Mouse (Mus musculus): ENCODE measurements at regions not wholly inside any gene's neighbourhood (a gene's known extent, or its start where the extent isn't known, plus 50 kb on each side); places are given as distances from the start of the nearest gene placed in this dataset.

GRCm38 (mm10) chr16:93116111-93116969, 290.4 kb upstream of the Runx1 start:
- H3K4me1 ChIP-seq: no peaks in the 10 kb centered on the region
- no peak overlapping the region for H3K27ac ChIP-seq
- no peak overlapping the region for H3K9ac ChIP-seq
- no peaks in the 10 kb centered on the region for H3K36me3 ChIP-seq
- ATAC-seq (ENCODE audit: low FRiP score): no peak
- no peak overlapping the region for H3K4me3 ChIP-seq
- H3K9me3 ChIP-seq (replicated peaks): no peaks in the 10 kb centered on the region
- H3K4me2 ChIP-seq (replicated peaks): no peak overlapping the region
- no peaks in the 10 kb centered on the region for H3K27me3 ChIP-seq
- WGBS: 83% methylated on average over 16 of the region's 16 CpGs

- Histone ChIP-seq H3K4me2 (replicated peaks) (no peak overlapping the region), H3K4me1 (no peaks in the 10 kb centered on the region), H3K27me3 (no peaks in the 10 kb centered on the region), H3K4me3 (no peak overlapping the region), H3K9me3 (replicated peaks) (0 out of 2 replicates have a peak, but pooled peaks cover 2% of the 10 kb centered on the region), H3K36me3 (no peaks in the 10 kb centered on the region), H3K27ac (no peak overlapping the region), H3K9ac (no peak overlapping the region)
- ATAC-seq (ENCODE audit: low FRiP score): no peak
- WGBS: 77% methylated on average over 3 of the region's 3 CpGs
Measured at GRCm38 (mm10) chr16:93110912-93111311, 285.0 kb upstream of the Runx1 start.

DNA sequence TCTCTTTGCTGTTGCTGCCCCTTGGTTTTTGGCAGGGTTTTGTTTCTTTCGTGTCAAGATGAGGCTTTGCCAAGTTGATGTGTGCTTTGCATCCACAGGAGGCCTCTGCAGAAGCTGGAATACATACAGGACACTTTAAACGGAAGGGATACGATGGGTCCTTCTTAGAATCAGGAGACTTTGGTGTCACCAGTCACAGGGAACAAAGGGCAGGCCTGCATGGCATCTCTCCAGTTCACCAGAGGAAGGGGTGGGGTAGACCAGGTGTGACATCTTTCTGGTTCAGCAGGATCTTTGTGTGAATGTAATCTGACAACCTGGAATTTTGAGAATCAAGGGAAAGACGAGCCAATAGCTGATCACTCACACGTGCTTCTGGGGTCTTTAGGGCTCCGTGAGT, 284.5 kb upstream of the Runx1 start:
- Histone ChIP-seq H3K27ac (no peak overlapping the region), H3K36me3 (no peaks in the 10 kb centered on the region), H3K4me2 (replicated peaks) (no peak overlapping the region), H3K9me3 (replicated peaks) (0 out of 2 replicates have a peak, but pooled peaks cover 2% of the 10 kb centered on the region), H3K4me1 (no peaks in the 10 kb centered on the region), H3K9ac (no peak overlapping the region), H3K27me3 (no peaks in the 10 kb centered on the region), H3K4me3 (no peak overlapping the region)
- WGBS: 90% methylated on average over 6 of the region's 6 CpGs
- ATAC-seq (ENCODE audit: low FRiP score): no peak

DNA sequence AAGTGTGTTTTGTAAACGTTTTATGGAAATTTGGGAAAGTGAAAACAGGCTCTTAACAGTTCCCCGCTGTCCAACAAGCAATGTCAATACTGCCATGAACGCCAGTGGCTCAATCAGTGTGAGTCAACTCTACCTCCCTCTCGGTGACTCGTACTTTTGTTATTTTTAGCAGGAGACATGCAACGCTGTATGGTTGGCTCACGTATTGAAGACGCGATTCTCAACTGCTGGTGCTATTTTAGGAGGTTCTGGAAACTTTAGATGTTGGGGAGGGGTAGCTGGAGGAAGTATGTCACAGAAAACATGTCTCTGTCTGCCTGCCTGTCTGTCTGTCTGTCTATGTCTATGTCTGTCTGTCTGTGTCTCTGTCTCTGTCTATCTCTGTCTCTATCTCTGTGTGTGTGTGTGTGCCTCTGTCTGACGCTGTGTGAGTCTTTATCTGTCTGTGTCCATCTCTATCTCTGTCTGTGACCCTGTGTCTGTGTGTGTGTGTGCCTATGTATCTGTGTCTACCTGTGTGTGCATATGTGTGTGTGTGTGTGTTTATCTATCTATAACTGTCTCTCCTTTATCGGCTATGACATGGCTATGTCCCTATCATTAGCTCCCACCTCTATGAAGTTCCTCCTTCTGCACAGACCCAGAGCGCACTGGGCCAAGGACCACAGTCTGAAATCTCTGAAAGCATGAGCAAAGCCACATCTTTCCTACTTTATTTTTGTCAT, 283.9 kb upstream of the Runx1 start:
- ATAC-seq (ENCODE audit: low FRiP score): no peak
- Histone ChIP-seq H3K4me1 (no peaks in the 10 kb centered on the region), H3K4me2 (replicated peaks) (no peak overlapping the region), H3K27ac (no peak overlapping the region), H3K27me3 (no peaks in the 10 kb centered on the region), H3K36me3 (no peaks in the 10 kb centered on the region), H3K4me3 (no peak overlapping the region), H3K9ac (no peak overlapping the region), H3K9me3 (replicated peaks) (0 out of 2 replicates have a peak, but pooled peaks cover 2% of the 10 kb centered on the region)
- 89% methylated on average over 12 of the region's 12 CpGs for WGBS

DNA sequence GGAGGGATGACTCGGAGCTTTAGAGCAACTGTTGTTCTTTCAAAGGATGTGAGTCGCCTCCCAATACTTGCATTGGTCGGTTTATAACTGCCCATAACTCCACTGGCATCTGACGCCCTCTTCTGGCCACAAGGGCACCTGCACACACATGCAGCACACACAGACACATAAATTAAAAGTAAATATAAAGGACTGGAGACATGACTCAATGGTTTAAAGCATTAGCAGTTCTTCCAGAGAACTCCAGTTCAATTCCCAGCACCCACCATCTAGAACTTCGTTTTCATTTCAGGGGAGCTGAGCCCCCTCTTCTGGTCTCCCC, 281.5 kb upstream of the Runx1 start:
- Histone ChIP-seq H3K36me3 (no peaks in the 10 kb centered on the region), H3K9me3 (replicated peaks) (0 out of 2 replicates have a peak, but pooled peaks cover 2% of the 10 kb centered on the region), H3K9ac (no peak overlapping the region), H3K4me2 (replicated peaks) (no peak overlapping the region), H3K4me3 (no peak overlapping the region), H3K4me1 (no peaks in the 10 kb centered on the region), H3K27me3 (no peaks in the 10 kb centered on the region), H3K27ac (no peak overlapping the region)
- ATAC-seq (ENCODE audit: low FRiP score): no peak
- 87% methylated on average over 5 of the region's 5 CpGs for WGBS

DNA sequence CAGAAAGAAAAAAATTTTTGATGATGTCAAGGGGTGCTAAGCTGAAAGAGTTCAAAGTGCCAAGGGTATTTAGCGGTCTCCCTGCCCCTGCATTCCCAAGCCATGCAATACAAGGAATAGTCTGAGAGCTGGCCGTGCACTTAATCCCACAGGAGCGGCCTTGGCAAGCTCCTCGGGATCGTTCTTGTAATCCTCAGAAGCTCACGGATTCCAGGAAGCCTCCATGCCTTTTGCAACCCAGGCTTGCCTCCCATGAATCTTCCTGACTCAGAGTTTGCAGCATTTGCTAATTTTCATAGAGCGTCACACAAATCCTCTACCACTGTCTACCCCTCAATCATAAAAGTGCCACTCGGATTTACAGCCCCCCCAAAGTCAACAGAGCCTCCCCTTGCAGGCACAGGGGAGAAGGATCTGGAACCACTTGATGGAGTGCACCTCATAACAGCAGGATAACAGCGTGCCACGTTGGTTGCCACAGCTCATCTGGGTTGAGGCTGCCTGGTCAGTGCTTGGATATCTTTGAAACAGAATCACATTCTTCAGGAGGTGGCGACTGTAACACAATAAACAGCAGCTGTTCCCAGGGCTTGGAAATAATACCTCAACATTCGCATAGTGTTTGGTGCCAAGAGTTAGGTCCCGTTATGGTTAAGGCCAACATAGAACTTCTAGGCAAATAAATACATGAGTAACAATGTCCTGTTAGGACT, 281.0 kb upstream of the Runx1 start:
- no peaks in the 10 kb centered on the region for H3K36me3 ChIP-seq
- ATAC-seq (ENCODE audit: low FRiP score): no peak
- no peak overlapping the region for H3K27ac ChIP-seq
- no peak overlapping the region for H3K4me2 ChIP-seq (replicated peaks)
- 0 out of 2 replicates have a peak, but pooled peaks cover 2% of the 10 kb centered on the region for H3K9me3 ChIP-seq (replicated peaks)
- H3K9ac ChIP-seq: no peak overlapping the region
- WGBS: 85% methylated on average over 13 of the region's 13 CpGs
- H3K27me3 ChIP-seq: no peaks in the 10 kb centered on the region
- no peaks in the 10 kb centered on the region for H3K4me1 ChIP-seq
- no peak overlapping the region for H3K4me3 ChIP-seq

DNA sequence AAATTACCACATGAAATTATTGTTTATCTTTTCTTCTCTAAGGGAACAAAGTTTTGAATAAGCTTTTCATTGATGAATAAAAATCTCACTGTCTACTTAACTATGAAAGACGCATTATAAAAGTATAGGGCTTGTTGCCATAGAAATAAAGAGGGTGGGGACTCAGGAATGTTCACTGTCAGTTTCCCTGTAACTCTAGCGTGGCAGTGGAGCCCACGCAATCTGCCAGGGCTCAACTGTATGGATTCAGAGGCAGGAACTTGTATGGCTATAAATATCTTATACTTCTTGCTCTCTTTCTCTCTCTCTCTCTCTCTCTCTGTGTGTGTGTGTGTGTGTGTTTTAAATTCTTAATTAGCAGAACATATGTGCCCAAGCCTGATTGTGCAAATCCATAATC, 276.2 kb upstream of the Runx1 start:
- H3K9me3 ChIP-seq (replicated peaks): no peaks in the 10 kb centered on the region
- no peaks in the 10 kb centered on the region for H3K36me3 ChIP-seq
- no peak for ATAC-seq (ENCODE audit: low FRiP score)
- 66% methylated on average over 3 of the region's 3 CpGs for WGBS
- H3K4me2 ChIP-seq (replicated peaks): no peak overlapping the region
- no peak overlapping the region for H3K4me3 ChIP-seq
- H3K4me1 ChIP-seq: no peaks in the 10 kb centered on the region
- H3K27ac ChIP-seq: no peak overlapping the region
- no peaks in the 10 kb centered on the region for H3K27me3 ChIP-seq
- H3K9ac ChIP-seq: no peak overlapping the region

GRCm38 (mm10) chr16:93098057-93098456, 272.1 kb upstream of the Runx1 start:
- Histone ChIP-seq H3K4me2 (replicated peaks) (no peak overlapping the region), H3K9ac (no peak overlapping the region), H3K4me3 (no peak overlapping the region), H3K27me3 (no peaks in the 10 kb centered on the region), H3K27ac (no peak overlapping the region), H3K9me3 (replicated peaks) (no peaks in the 10 kb centered on the region), H3K36me3 (no peaks in the 10 kb centered on the region), H3K4me1 (no peaks in the 10 kb centered on the region)
- 76% methylated on average over 8 of the region's 8 CpGs for WGBS
- no peak for ATAC-seq (ENCODE audit: low FRiP score)

- Histone ChIP-seq H3K36me3 (no peaks in the 10 kb centered on the region), H3K9me3 (replicated peaks) (no peaks in the 10 kb centered on the region)
- 88% methylated on average over 5 of the region's 5 CpGs for WGBS
Measured at GRCm38 (mm10) chr16:93096175-93096574, 270.2 kb upstream of the Runx1 start.

DNA sequence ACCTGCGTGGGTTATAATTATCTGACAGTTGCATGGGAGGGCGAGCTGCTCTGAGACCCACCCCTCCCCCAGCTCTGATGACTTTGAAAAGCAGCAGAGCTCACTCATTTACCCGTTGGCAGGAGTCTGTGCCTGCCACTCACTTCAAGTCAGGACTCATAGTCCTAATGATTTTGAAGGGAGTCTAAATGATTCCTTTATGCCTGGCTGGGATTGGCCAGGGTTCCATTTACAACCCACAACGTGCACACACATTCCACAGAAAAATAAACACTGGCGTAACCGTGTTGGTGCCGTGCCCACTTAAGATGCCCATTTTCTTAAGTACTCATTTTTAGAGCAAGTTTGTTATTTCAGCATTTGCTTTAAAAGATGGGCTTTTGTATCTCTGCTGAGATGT, 266.8 kb upstream of the Runx1 start:
- Histone ChIP-seq H3K36me3 (no peaks in the 10 kb centered on the region), H3K27ac (no peak overlapping the region), H3K9me3 (replicated peaks) (no peaks in the 10 kb centered on the region), H3K27me3 (no peaks in the 10 kb centered on the region), H3K4me2 (replicated peaks) (no peak overlapping the region), H3K4me3 (no peak overlapping the region), H3K9ac (no peak overlapping the region), H3K4me1 (no peaks in the 10 kb centered on the region)
- WGBS: 61% methylated on average over 7 of the region's 7 CpGs
- no peak for ATAC-seq (ENCODE audit: low FRiP score)

More at GRCm38 (mm10) chr16:93096175-93096574, 270.2 kb upstream of the Runx1 start:
- Histone ChIP-seq H3K27ac (no peak overlapping the region), H3K4me1 (no peaks in the 10 kb centered on the region), H3K4me2 (replicated peaks) (no peak overlapping the region), H3K27me3 (no peaks in the 10 kb centered on the region), H3K4me3 (no peak overlapping the region), H3K9ac (no peak overlapping the region)
- no peak for ATAC-seq (ENCODE audit: low FRiP score)

DNA sequence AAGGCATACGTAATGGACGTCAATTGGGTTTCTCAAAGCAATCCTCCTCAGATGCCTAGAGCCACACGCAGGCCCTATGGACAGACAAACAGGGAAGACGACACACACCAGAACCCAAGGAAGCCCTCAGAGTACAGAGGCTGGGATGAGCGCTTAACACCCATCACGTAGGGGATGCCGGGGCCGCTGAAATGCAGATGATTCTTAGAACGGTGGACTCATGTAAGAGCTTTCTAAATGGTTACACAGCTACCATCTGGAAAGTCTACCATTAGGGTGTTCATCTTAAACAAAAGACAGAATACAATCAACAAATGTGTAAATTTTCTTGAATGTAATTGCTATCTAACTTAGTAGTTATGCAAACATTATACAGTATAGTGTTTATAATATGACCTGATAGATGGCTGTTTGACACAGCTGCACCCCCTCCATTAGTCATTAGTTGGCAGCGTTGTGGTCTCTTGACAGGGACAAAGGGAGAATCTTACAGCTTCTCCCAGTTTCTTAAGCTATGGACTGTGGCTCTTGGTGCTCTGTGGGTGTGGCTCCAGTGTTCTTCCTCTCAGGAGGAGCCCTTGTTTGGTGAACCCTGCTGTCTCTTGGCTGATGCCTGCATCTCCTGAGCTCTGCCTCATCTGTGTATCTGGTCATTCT, 259.4 kb upstream of the Runx1 start:
- Histone ChIP-seq H3K27ac (no peak overlapping the region), H3K4me1 (no peaks in the 10 kb centered on the region), H3K36me3 (no peaks in the 10 kb centered on the region), H3K9ac (no peak overlapping the region), H3K4me3 (no peak overlapping the region), H3K4me2 (replicated peaks) (no peak overlapping the region), H3K27me3 (no peaks in the 10 kb centered on the region), H3K9me3 (replicated peaks) (no peaks in the 10 kb centered on the region)
- 93% methylated on average over 10 of the region's 10 CpGs for WGBS
- ATAC-seq (ENCODE audit: low FRiP score): no peak

GRCm38 (mm10) chr16:93083756-93084155, 257.8 kb upstream of the Runx1 start:
- Histone ChIP-seq H3K27me3 (no peaks in the 10 kb centered on the region), H3K9me3 (replicated peaks) (no peaks in the 10 kb centered on the region), H3K36me3 (no peaks in the 10 kb centered on the region), H3K4me1 (peaks cover 4% of the 10 kb centered on the region; the same call in 1 of the 2 replicates), H3K9ac (no peak overlapping the region), H3K4me3 (no peak overlapping the region), H3K27ac (no peak overlapping the region), H3K4me2 (replicated peaks) (no peak overlapping the region)
- no peak for ATAC-seq (ENCODE audit: low FRiP score)
- WGBS: 85% methylated on average over 2 of the region's 2 CpGs

Measured in hindbrain, embryonic 12.5 days (tissue).